Mouse (Mus musculus): ENCODE measurements at regions not wholly inside any gene's neighbourhood (a gene's known extent, or its start where the extent isn't known, plus 50 kb on each side); places are given as distances from the start of the nearest gene placed in this dataset.

GRCm38 (mm10) chr12:92092794-92093365 is 243.9 kb upstream of the Sel1l start:
- TF ChIP-seq NANOG (IDR thresholded peaks at IDR 0.05; ENCODE audit: borderline replicate concordance, low read length) (no peak), CTCF (conservative IDR thresholded peaks at IDR 0.05; ENCODE audit: low read length) (no peak)
